Mouse (Mus musculus) MEL (cell line): ENCODE data around the gene Asns. TPM values are rescaled to one million over a fixed set of nuclear protein-coding genes. Genes with fewer than 3 reads are reported as not detected.

ENCODE experiments used
- DNase-seq: peaks from one replicate; pipeline ENCODE4 v3.0.0; 2011; ENCODE audit warnings: low read depth, low spot score
- H3K27ac ChIP-seq: 2 replicates; pipeline ENCODE4 v1.5.1; 2012; ENCODE audit warnings: low read depth, mild to moderate bottlenecking, control low read depth, low read length, moderate library complexity; ENCODE audit not compliant: control insufficient read depth
- H3K27me3 ChIP-seq, 2 experiments: fragments of 150-350 bp in 1 of 2; sonication (generic) in 1 of 2; 2 replicates each; pipeline ENCODE4 v1.6.1; 2012; ENCODE audit warnings: low read length in 2 of 2, mild to moderate bottlenecking in 2 of 2, improper control_type of control experiment in 1 of 2, moderate library complexity in 1 of 2; ENCODE audit not compliant: insufficient read depth in 2 of 2, control insufficient read depth in 1 of 2
- H3K36me3 ChIP-seq, 2 experiments: 2 replicates each; pipeline ENCODE4 v1.6.1; 2012 to 2014; ENCODE audit warnings: low read length in 2 of 2, improper control_type of control experiment in 1 of 2, inconsistent platforms in 1 of 2, mild to moderate bottlenecking in 1 of 2; ENCODE audit not compliant: insufficient read depth in 2 of 2, control insufficient read depth in 1 of 2
- H3K4me1 ChIP-seq, 2 experiments: fragments of 150-350 bp in 1 of 2; sonication (generic) in 1 of 2; 2 replicates each; pipeline ENCODE4 v1.6.1; 2012; ENCODE audit warnings: low read length in 2 of 2, improper control_type of control experiment in 1 of 2, mild to moderate bottlenecking in 1 of 2; ENCODE audit not compliant: insufficient read depth in 2 of 2, control insufficient read depth in 1 of 2
- H3K4me3 ChIP-seq, 2 experiments: fragments of 150-350 bp in 1 of 2; sonication (generic) in 1 of 2; 2 replicates each; pipeline ENCODE4 v1.5.1; 2012; ENCODE audit warnings: low read depth in 2 of 2, low read length in 2 of 2, mild to moderate bottlenecking in 2 of 2, moderate library complexity in 2 of 2, control low read depth in 1 of 2, improper control_type of control experiment in 1 of 2; ENCODE audit not compliant: control insufficient read depth in 1 of 2, insufficient read depth in 1 of 2
- H3K79me2 ChIP-seq: 2 replicates; pipeline ENCODE4 v1.6.1; 2012; ENCODE audit warnings: mild to moderate bottlenecking, low read length, moderate library complexity; ENCODE audit not compliant: control insufficient read depth, poor library complexity, insufficient read depth
- H3K9ac ChIP-seq: 2 replicates; pipeline ENCODE4 v1.6.1; 2012; ENCODE audit warnings: low read depth, mild to moderate bottlenecking, control low read depth, low read length, moderate library complexity; ENCODE audit not compliant: control insufficient read depth, poor library complexity, severe bottlenecking
- H3K9me3 ChIP-seq: fragments of 150-350 bp; sonication (generic); replicated peaks from 2 replicates; pipeline ENCODE4 v1.6.1; 2012; ENCODE audit warnings: mild to moderate bottlenecking, low read length, improper control_type of control experiment, moderate library complexity; ENCODE audit not compliant: insufficient read depth
- CHD1 ChIP-seq: IDR thresholded peaks from 2 replicates; pipeline ENCODE4 v1.6.1; 2012; ENCODE audit warnings: low read depth, mild to moderate bottlenecking, inconsistent platforms, low read length, improper control_type of control experiment
- CTCF ChIP-seq, 3 experiments: IDR thresholded peaks in 2 of 3; conservative IDR thresholded peaks in 1 of 3; 2 replicates each; pipeline ENCODE4 v1.5.1; 2011 to 2012; ENCODE audit warnings: low read length in 3 of 3, low read depth in 2 of 3, mild to moderate bottlenecking in 2 of 3, improper control_type of control experiment in 1 of 3, inconsistent platforms in 1 of 3, mixed read lengths in 1 of 3, moderate library complexity in 1 of 3; ENCODE audit not compliant: control insufficient read depth in 1 of 3, insufficient read depth in 1 of 3, poor library complexity in 1 of 3, severe bottlenecking in 1 of 3
- E2F4 ChIP-seq: IDR thresholded peaks from 2 replicates; pipeline ENCODE4 v1.6.1; 2011; ENCODE audit warnings: low read depth, low read length, improper control_type of control experiment, borderline replicate concordance
- EP300 ChIP-seq, 2 experiments: IDR thresholded peaks; 2 replicates each; pipeline ENCODE4 v1.6.1; 2011; ENCODE audit warnings: improper control_type of control experiment in 2 of 2, low read length in 2 of 2, low read depth in 1 of 2, mild to moderate bottlenecking in 1 of 2
- ETS1 ChIP-seq: IDR thresholded peaks from 2 replicates; pipeline ENCODE4 v1.6.1; 2012; ENCODE audit warnings: low read depth, mild to moderate bottlenecking, inconsistent platforms, low read length, improper control_type of control experiment, moderate library complexity
- GATA1 ChIP-seq: IDR thresholded peaks from 2 replicates; pipeline ENCODE4 v1.6.1; 2011; ENCODE audit warnings: low read depth, low read length, improper control_type of control experiment
- HCFC1 ChIP-seq: IDR thresholded peaks from 2 replicates; pipeline ENCODE4 v1.6.1; 2012; ENCODE audit warnings: low read depth, mild to moderate bottlenecking, inconsistent platforms, low read length, improper control_type of control experiment, moderate library complexity
- MAZ ChIP-seq: IDR thresholded peaks from 2 replicates; pipeline ENCODE4 v1.6.1; 2012; ENCODE audit warnings: low read depth, mild to moderate bottlenecking, inconsistent platforms, low read length, improper control_type of control experiment
- MXI1 ChIP-seq: IDR thresholded peaks from 2 replicates; pipeline ENCODE4 v1.6.1; 2011; ENCODE audit warnings: mild to moderate bottlenecking, low read depth, low read length, improper control_type of control experiment
- MYB ChIP-seq: IDR thresholded peaks from 2 replicates; pipeline ENCODE4 v1.6.1; 2011; ENCODE audit warnings: mild to moderate bottlenecking, low read depth, low read length, improper control_type of control experiment
- MYC ChIP-seq: IDR thresholded peaks from 2 replicates; pipeline ENCODE4 v1.6.1; 2011; ENCODE audit warnings: low read depth, mild to moderate bottlenecking, low read length, improper control_type of control experiment, moderate library complexity
- NELFE ChIP-seq: IDR thresholded peaks from 2 replicates; pipeline ENCODE4 v1.6.1; 2011; ENCODE audit warnings: low read depth, low read length, improper control_type of control experiment
- NRF1 ChIP-seq: IDR thresholded peaks from 2 replicates; pipeline ENCODE4 v1.6.1; 2014; ENCODE audit warnings: low read depth, mild to moderate bottlenecking, inconsistent platforms, low read length, improper control_type of control experiment, moderate library complexity; ENCODE audit not compliant: poor library complexity, insufficient read depth, severe bottlenecking
- POLR2A ChIP-seq, 2 experiments: IDR thresholded peaks; 2 replicates each; pipeline ENCODE4 v1.6.1; 2011 to 2012; ENCODE audit warnings: low read length in 2 of 2, mild to moderate bottlenecking in 2 of 2, control low read depth in 1 of 2, improper control_type of control experiment in 1 of 2, low read depth in 1 of 2, moderate library complexity in 1 of 2; ENCODE audit not compliant: control insufficient read depth in 1 of 2, insufficient read depth in 1 of 2, poor library complexity in 1 of 2
- POLR2AphosphoS2 ChIP-seq: IDR thresholded peaks from 2 replicates; pipeline ENCODE4 v1.6.1; 2011; ENCODE audit warnings: low read length, improper control_type of control experiment
- POLR2AphosphoS5 ChIP-seq: IDR thresholded peaks from 2 replicates; pipeline ENCODE4 v1.6.1; 2012; ENCODE audit warnings: low read depth, borderline replicate concordance, mild to moderate bottlenecking, inconsistent platforms, low read length, moderate library complexity, mixed read lengths
- RAD21 ChIP-seq: IDR thresholded peaks from 2 replicates; pipeline ENCODE4 v1.6.1; 2011; ENCODE audit warnings: mild to moderate bottlenecking, low read depth, low read length, improper control_type of control experiment
- RCOR1 ChIP-seq: IDR thresholded peaks from 2 replicates; pipeline ENCODE4 v1.6.1; 2012; ENCODE audit warnings: low read depth, mild to moderate bottlenecking, inconsistent platforms, low read length, improper control_type of control experiment
- SIN3A ChIP-seq: IDR thresholded peaks from 2 replicates; pipeline ENCODE4 v1.6.1; 2012; ENCODE audit warnings: low read length, improper control_type of control experiment, inconsistent platforms
- SMC3 ChIP-seq: IDR thresholded peaks from 2 replicates; pipeline ENCODE4 v1.6.1; 2011; ENCODE audit warnings: low read depth, low read length, improper control_type of control experiment
- TAL1 ChIP-seq: IDR thresholded peaks from 2 replicates; pipeline ENCODE4 v1.6.1; 2012; ENCODE audit warnings: mild to moderate bottlenecking, inconsistent platforms, low read length, moderate library complexity, mixed read lengths
- TBP ChIP-seq: IDR thresholded peaks from 2 replicates; pipeline ENCODE4 v1.8.0; 2011; ENCODE audit warnings: low read depth, low read length, improper control_type of control experiment
- TCF12 ChIP-seq: IDR thresholded peaks from 2 replicates; pipeline ENCODE4 v1.6.1; 2014; ENCODE audit warnings: low read depth, mild to moderate bottlenecking, inconsistent platforms, low read length, improper control_type of control experiment, moderate library complexity
- USF1 ChIP-seq: IDR thresholded peaks from 2 replicates; pipeline ENCODE4 v1.6.1; 2014; ENCODE audit warnings: low read depth, mild to moderate bottlenecking, inconsistent platforms, low read length, improper control_type of control experiment, moderate library complexity
- USF2 ChIP-seq, 2 experiments: IDR thresholded peaks; 2 replicates each; pipeline ENCODE4 v1.6.1; 2011 to 2012; ENCODE audit warnings: improper control_type of control experiment in 2 of 2, low read length in 2 of 2, borderline replicate concordance in 1 of 2, inconsistent platforms in 1 of 2, low read depth in 1 of 2, mild to moderate bottlenecking in 1 of 2; ENCODE audit not compliant: insufficient read depth in 1 of 2
- ZKSCAN1 ChIP-seq: IDR thresholded peaks from 2 replicates; pipeline ENCODE4 v1.6.1; 2012; ENCODE audit warnings: low read depth, mild to moderate bottlenecking, inconsistent platforms, low read length, improper control_type of control experiment, moderate library complexity
- ZMIZ1 ChIP-seq: IDR thresholded peaks from 2 replicates; pipeline ENCODE4 v1.6.1; 2012; ENCODE audit warnings: low read depth, mild to moderate bottlenecking, inconsistent platforms, low read length, improper control_type of control experiment, moderate library complexity
- polyA plus RNA-seq, 2 experiments: library from polyadenylated mRNA; stranded (reverse) in 1 of 2; unstranded in 1 of 2; fragments of >175 nt in 1 of 2; fragments of >200 nt in 1 of 2; gene quantifications; 2 replicates each; pipeline versions ENCODE4 v1.2.1 to v1.2.4; 2012; ENCODE audit warnings: low replicate concordance in 2 of 2, low read depth in 1 of 2; ENCODE audit not compliant: insufficient read length in 2 of 2, insufficient read depth in 1 of 2, missing spikeins in 1 of 2
- total RNA-seq: library from RNA; depleted of rRNA; stranded (reverse); fragments of 300-350 nt; gene quantifications from 2 replicates; pipeline ENCODE4 v1.2.3, GENCODE M21; 2012

Asns gene
- total and polyA plus RNA-seq, 3 experiments: 342 to 792 TPM; not detected in 1

- TF ChIP-seq CTCF (IDR thresholded peaks at IDR 0.05 in 2 of 3, conservative IDR thresholded peaks at IDR 0.05 in 1 of 3; ENCODE audit: control insufficient read depth in 1 of 3, insufficient read depth in 1 of 3, low read depth in 2 of 3, low read length in 3 of 3, poor library complexity in 1 of 3, severe bottlenecking in 1 of 3) (no peak), MXI1 (0 out of 2 replicates have a peak, but pooled peaks have one; percentile 13), USF2 (IDR thresholded peaks at IDR 0.05; ENCODE audit: borderline replicate concordance in 1 of 2, insufficient read depth in 1 of 2, low read depth in 1 of 2, low read length in 2 of 2) (no peak), POLR2AphosphoS5 (no peak), NRF1 (no peak), RCOR1 (no peak; the same call in 1 of the 2 replicates), POLR2AphosphoS2 (peak; percentile 46; the same call in 1 of the 2 replicates)
These were observed 4.1 kb upstream of the Asns start (continued) for GRCm38 (mm10) chr6:7697077-7697643.

GRCm38 (mm10) chr6:7696641-7697040 lies 3.6 kb upstream of the Asns start:
- Histone ChIP-seq H3K4me3 (peak overlapping the region; percentile 9 to 36; a peak in 3 of 4 replicates), H3K4me1 (peaks cover 27 to 42% of the 10 kb centered on the region in 2 experiments), H3K79me2 (peaks cover 12% of the 10 kb centered on the region), H3K9me3 (no peaks in the 10 kb centered on the region), H3K27me3 (no peaks in the 10 kb centered on the region), H3K9ac (peak overlapping the region; percentile 59), H3K27ac (peak overlapping the region; percentile 95), H3K36me3 (peaks cover 0 to 39% of the 10 kb centered on the region in 2 experiments; a peak in 2 of 4 replicates)
- no peak for TF ChIP-seq SMC3
- 0 out of 2 replicates have a peak, but pooled peaks have one; percentile 3 for TF ChIP-seq MAZ
- no peak for TF ChIP-seq CTCF (IDR thresholded peaks at IDR 0.05 in 2 of 3, conservative IDR thresholded peaks at IDR 0.05 in 1 of 3; ENCODE audit: control insufficient read depth in 1 of 3, insufficient read depth in 1 of 3, low read depth in 2 of 3, low read length in 3 of 3, poor library complexity in 1 of 3, severe bottlenecking in 1 of 3)
- peak; percentile 74 for TF ChIP-seq TCF12
- peak; percentile 69; the same call in 1 of the 2 replicates for TF ChIP-seq MXI1
- peak; percentile 28; the same call in 1 of the 2 replicates for TF ChIP-seq TAL1
- TF ChIP-seq EP300 (IDR thresholded peaks at IDR 0.05; ENCODE audit: low read depth in 1 of 2, low read length in 2 of 2): peak; percentile 36 to 79
- no peak for TF ChIP-seq RAD21
- 0 out of 2 replicates have a peak, but pooled peaks have one; percentile 69 for TF ChIP-seq CHD1
- peak in 1 of 2 experiments; percentile 41; a peak in 1 of 4 replicates for TF ChIP-seq POLR2A (IDR thresholded peaks at IDR 0.05; ENCODE audit: control insufficient read depth in 1 of 2, insufficient read depth in 1 of 2, low read depth in 1 of 2, low read length in 2 of 2, poor library complexity in 1 of 2)
- TF ChIP-seq TBP: peak; percentile 45; the same call in 1 of the 2 replicates
- no peak; the same call in 1 of the 2 replicates for TF ChIP-seq SIN3A
- TF ChIP-seq HCFC1: peak; percentile 6; the same call in 1 of the 2 replicates
- TF ChIP-seq NELFE: peak; percentile 41; the same call in 1 of the 2 replicates
- peak; percentile 38; the same call in 1 of the 2 replicates for TF ChIP-seq USF1
- peak; percentile 57; the same call in 1 of the 2 replicates for TF ChIP-seq GATA1
- TF ChIP-seq POLR2AphosphoS2: peak; percentile 57
- no peak for TF ChIP-seq MYC
- TF ChIP-seq ZKSCAN1: no peak
- peak; percentile 48; the same call in 1 of the 2 replicates for TF ChIP-seq POLR2AphosphoS5
- no peak for TF ChIP-seq USF2 (IDR thresholded peaks at IDR 0.05; ENCODE audit: borderline replicate concordance in 1 of 2, insufficient read depth in 1 of 2, low read depth in 1 of 2, low read length in 2 of 2)
- TF ChIP-seq E2F4: no peak
- TF ChIP-seq MYB: peak; percentile 67
- TF ChIP-seq ETS1: peak; percentile 95
- TF ChIP-seq ZMIZ1: peak; percentile 31; the same call in 1 of the 2 replicates
- peak; percentile 89 for DNase-seq
